Mouse (Mus musculus) MEL (cell line): Measurements from ENCODE around the gene Pdcl2. TPM values are rescaled to one million over a fixed set of nuclear protein-coding genes. Genes with fewer than 3 reads are reported as not detected.

Experiments used
- DNase-seq: peaks from one replicate; pipeline ENCODE4 v3.0.0; 2011; ENCODE audit warnings: low read depth, low spot score
- H3K27ac ChIP-seq: 2 replicates; pipeline ENCODE4 v1.5.1; 2012; ENCODE audit warnings: low read depth, mild to moderate bottlenecking, control low read depth, low read length, moderate library complexity; ENCODE audit not compliant: control insufficient read depth
- H3K27me3 ChIP-seq, 2 experiments: fragments of 150-350 bp in 1 of 2; sonication (generic) in 1 of 2; 2 replicates each; pipeline ENCODE4 v1.6.1; 2012; ENCODE audit warnings: low read length in 2 of 2, mild to moderate bottlenecking in 2 of 2, improper control_type of control experiment in 1 of 2, moderate library complexity in 1 of 2; ENCODE audit not compliant: insufficient read depth in 2 of 2, control insufficient read depth in 1 of 2
- H3K36me3 ChIP-seq, 2 experiments: 2 replicates each; pipeline ENCODE4 v1.6.1; 2012 to 2014; ENCODE audit warnings: low read length in 2 of 2, improper control_type of control experiment in 1 of 2, inconsistent platforms in 1 of 2, mild to moderate bottlenecking in 1 of 2; ENCODE audit not compliant: insufficient read depth in 2 of 2, control insufficient read depth in 1 of 2
- H3K4me1 ChIP-seq, 2 experiments: fragments of 150-350 bp in 1 of 2; sonication (generic) in 1 of 2; 2 replicates each; pipeline ENCODE4 v1.6.1; 2012; ENCODE audit warnings: low read length in 2 of 2, improper control_type of control experiment in 1 of 2, mild to moderate bottlenecking in 1 of 2; ENCODE audit not compliant: insufficient read depth in 2 of 2, control insufficient read depth in 1 of 2
- H3K4me3 ChIP-seq, 2 experiments: fragments of 150-350 bp in 1 of 2; sonication (generic) in 1 of 2; 2 replicates each; pipeline ENCODE4 v1.5.1; 2012; ENCODE audit warnings: low read depth in 2 of 2, low read length in 2 of 2, mild to moderate bottlenecking in 2 of 2, moderate library complexity in 2 of 2, control low read depth in 1 of 2, improper control_type of control experiment in 1 of 2; ENCODE audit not compliant: control insufficient read depth in 1 of 2, insufficient read depth in 1 of 2
- H3K79me2 ChIP-seq: 2 replicates; pipeline ENCODE4 v1.6.1; 2012; ENCODE audit warnings: mild to moderate bottlenecking, low read length, moderate library complexity; ENCODE audit not compliant: control insufficient read depth, poor library complexity, insufficient read depth
- H3K9ac ChIP-seq: 2 replicates; pipeline ENCODE4 v1.6.1; 2012; ENCODE audit warnings: low read depth, mild to moderate bottlenecking, control low read depth, low read length, moderate library complexity; ENCODE audit not compliant: control insufficient read depth, poor library complexity, severe bottlenecking
- H3K9me3 ChIP-seq: fragments of 150-350 bp; sonication (generic); replicated peaks from 2 replicates; pipeline ENCODE4 v1.6.1; 2012; ENCODE audit warnings: mild to moderate bottlenecking, low read length, improper control_type of control experiment, moderate library complexity; ENCODE audit not compliant: insufficient read depth
- BHLHE40 ChIP-seq: IDR thresholded peaks from 2 replicates; pipeline ENCODE4 v1.6.1; 2012; ENCODE audit warnings: low read depth, mild to moderate bottlenecking, inconsistent platforms, low read length, improper control_type of control experiment, borderline replicate concordance
- CHD1 ChIP-seq: IDR thresholded peaks from 2 replicates; pipeline ENCODE4 v1.6.1; 2012; ENCODE audit warnings: low read depth, mild to moderate bottlenecking, inconsistent platforms, low read length, improper control_type of control experiment
- CTCF ChIP-seq, 3 experiments: IDR thresholded peaks in 2 of 3; conservative IDR thresholded peaks in 1 of 3; 2 replicates each; pipeline ENCODE4 v1.5.1; 2011 to 2012; ENCODE audit warnings: low read length in 3 of 3, low read depth in 2 of 3, mild to moderate bottlenecking in 2 of 3, improper control_type of control experiment in 1 of 3, inconsistent platforms in 1 of 3, mixed read lengths in 1 of 3, moderate library complexity in 1 of 3; ENCODE audit not compliant: control insufficient read depth in 1 of 3, insufficient read depth in 1 of 3, poor library complexity in 1 of 3, severe bottlenecking in 1 of 3
- E2F4 ChIP-seq: IDR thresholded peaks from 2 replicates; pipeline ENCODE4 v1.6.1; 2011; ENCODE audit warnings: low read depth, low read length, improper control_type of control experiment, borderline replicate concordance
- ETS1 ChIP-seq: IDR thresholded peaks from 2 replicates; pipeline ENCODE4 v1.6.1; 2012; ENCODE audit warnings: low read depth, mild to moderate bottlenecking, inconsistent platforms, low read length, improper control_type of control experiment, moderate library complexity
- GABPA ChIP-seq: IDR thresholded peaks from 2 replicates; pipeline ENCODE4 v1.6.1; 2012; ENCODE audit warnings: low read depth, mild to moderate bottlenecking, inconsistent platforms, low read length, improper control_type of control experiment, moderate library complexity
- HCFC1 ChIP-seq: IDR thresholded peaks from 2 replicates; pipeline ENCODE4 v1.6.1; 2012; ENCODE audit warnings: low read depth, mild to moderate bottlenecking, inconsistent platforms, low read length, improper control_type of control experiment, moderate library complexity
- JUND ChIP-seq: IDR thresholded peaks from 2 replicates; pipeline ENCODE4 v1.6.1; 2011; ENCODE audit warnings: low read depth, mild to moderate bottlenecking, improper control_type of control experiment, low read length
- KAT2A ChIP-seq: conservative IDR thresholded peaks from 2 replicates; pipeline ENCODE4 v1.6.1; 2012; ENCODE audit warnings: low read depth, low read length, improper control_type of control experiment, inconsistent platforms
- MAZ ChIP-seq: IDR thresholded peaks from 2 replicates; pipeline ENCODE4 v1.6.1; 2012; ENCODE audit warnings: low read depth, mild to moderate bottlenecking, inconsistent platforms, low read length, improper control_type of control experiment
- MEF2A ChIP-seq: IDR thresholded peaks from 2 replicates; pipeline ENCODE4 v1.6.1; 2014; ENCODE audit warnings: low read depth, mild to moderate bottlenecking, inconsistent platforms, low read length, improper control_type of control experiment; ENCODE audit not compliant: poor library complexity, insufficient replicate concordance, severe bottlenecking; ENCODE audit errors: extremely low read depth
- MYB ChIP-seq: IDR thresholded peaks from 2 replicates; pipeline ENCODE4 v1.6.1; 2011; ENCODE audit warnings: mild to moderate bottlenecking, low read depth, low read length, improper control_type of control experiment
- MYC ChIP-seq: IDR thresholded peaks from 2 replicates; pipeline ENCODE4 v1.6.1; 2011; ENCODE audit warnings: low read depth, mild to moderate bottlenecking, low read length, improper control_type of control experiment, moderate library complexity
- NELFE ChIP-seq: IDR thresholded peaks from 2 replicates; pipeline ENCODE4 v1.6.1; 2011; ENCODE audit warnings: low read depth, low read length, improper control_type of control experiment
- NRF1 ChIP-seq: IDR thresholded peaks from 2 replicates; pipeline ENCODE4 v1.6.1; 2014; ENCODE audit warnings: low read depth, mild to moderate bottlenecking, inconsistent platforms, low read length, improper control_type of control experiment, moderate library complexity; ENCODE audit not compliant: poor library complexity, insufficient read depth, severe bottlenecking
- POLR2AphosphoS2 ChIP-seq: IDR thresholded peaks from 2 replicates; pipeline ENCODE4 v1.6.1; 2011; ENCODE audit warnings: low read length, improper control_type of control experiment
- POLR2AphosphoS5 ChIP-seq: IDR thresholded peaks from 2 replicates; pipeline ENCODE4 v1.6.1; 2012; ENCODE audit warnings: low read depth, borderline replicate concordance, mild to moderate bottlenecking, inconsistent platforms, low read length, moderate library complexity, mixed read lengths
- RAD21 ChIP-seq: IDR thresholded peaks from 2 replicates; pipeline ENCODE4 v1.6.1; 2011; ENCODE audit warnings: mild to moderate bottlenecking, low read depth, low read length, improper control_type of control experiment
- RCOR1 ChIP-seq: IDR thresholded peaks from 2 replicates; pipeline ENCODE4 v1.6.1; 2012; ENCODE audit warnings: low read depth, mild to moderate bottlenecking, inconsistent platforms, low read length, improper control_type of control experiment
- SIN3A ChIP-seq: IDR thresholded peaks from 2 replicates; pipeline ENCODE4 v1.6.1; 2012; ENCODE audit warnings: low read length, improper control_type of control experiment, inconsistent platforms
- TCF12 ChIP-seq: IDR thresholded peaks from 2 replicates; pipeline ENCODE4 v1.6.1; 2014; ENCODE audit warnings: low read depth, mild to moderate bottlenecking, inconsistent platforms, low read length, improper control_type of control experiment, moderate library complexity
- USF2 ChIP-seq, 2 experiments: IDR thresholded peaks; 2 replicates each; pipeline ENCODE4 v1.6.1; 2011 to 2012; ENCODE audit warnings: improper control_type of control experiment in 2 of 2, low read length in 2 of 2, borderline replicate concordance in 1 of 2, inconsistent platforms in 1 of 2, low read depth in 1 of 2, mild to moderate bottlenecking in 1 of 2; ENCODE audit not compliant: insufficient read depth in 1 of 2
- ZKSCAN1 ChIP-seq: IDR thresholded peaks from 2 replicates; pipeline ENCODE4 v1.6.1; 2012; ENCODE audit warnings: low read depth, mild to moderate bottlenecking, inconsistent platforms, low read length, improper control_type of control experiment, moderate library complexity
- polyA plus RNA-seq, 2 experiments: library from polyadenylated mRNA; stranded (reverse) in 1 of 2; unstranded in 1 of 2; fragments of >175 nt in 1 of 2; fragments of >200 nt in 1 of 2; gene quantifications; 2 replicates each; pipeline versions ENCODE4 v1.2.1 to v1.2.4; 2012; ENCODE audit warnings: low replicate concordance in 2 of 2, low read depth in 1 of 2; ENCODE audit not compliant: insufficient read length in 2 of 2, insufficient read depth in 1 of 2, missing spikeins in 1 of 2
- total RNA-seq: library from RNA; depleted of rRNA; stranded (reverse); fragments of 300-350 nt; gene quantifications from 2 replicates; pipeline ENCODE4 v1.2.3, GENCODE M21; 2012

Gene Pdcl2
- total and polyA plus RNA-seq, 3 experiments, result not detected

DNA sequence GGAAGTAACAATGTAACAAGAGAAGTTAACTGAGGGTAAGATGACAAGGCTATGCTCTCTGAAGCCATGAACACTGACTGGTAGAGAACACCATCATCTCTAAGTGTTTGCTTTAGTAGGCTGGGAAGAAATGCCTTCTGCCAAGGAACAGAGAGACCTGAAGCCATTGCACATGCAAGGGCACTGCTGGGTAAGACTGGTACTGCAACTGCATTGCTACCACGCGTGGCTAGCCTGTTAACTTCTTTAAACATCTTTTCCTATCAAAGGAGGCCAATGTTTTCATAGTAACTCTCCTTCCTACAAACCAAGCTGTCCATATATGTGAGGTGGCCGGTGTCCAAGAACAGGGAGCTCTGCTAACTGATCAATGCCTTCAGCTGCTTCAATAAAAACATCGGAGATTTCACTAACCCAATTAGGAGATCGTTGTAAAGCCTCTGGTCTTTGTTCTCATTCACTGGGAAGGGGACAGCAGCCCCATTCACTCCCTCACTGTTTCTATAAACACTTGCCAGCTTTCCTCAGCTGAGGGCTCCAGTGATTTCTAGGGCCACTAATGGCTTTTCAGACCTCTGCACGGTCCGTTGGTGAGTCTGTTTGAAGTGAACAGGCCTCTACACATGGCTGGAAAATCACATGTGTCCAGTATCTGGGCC is 21.1 kb upstream of the Pdcl2 start:
- Histone ChIP-seq H3K9me3 (no peaks in the 10 kb centered on the region), H3K4me1 (no peaks in the 10 kb centered on the region), H3K36me3 (no peaks in the 10 kb centered on the region), H3K79me2 (no peaks in the 10 kb centered on the region)
- DNase-seq, result no peak
- TF ChIP-seq MYC (no peak), JUND (no peak), MEF2A (no peak), POLR2AphosphoS5 (no peak), BHLHE40 (no peak), TCF12 (no peak), CTCF (IDR thresholded peaks at IDR 0.05 in 2 of 3, conservative IDR thresholded peaks at IDR 0.05 in 1 of 3; ENCODE audit: control insufficient read depth in 1 of 3, insufficient read depth in 1 of 3, low read depth in 2 of 3, low read length in 3 of 3, poor library complexity in 1 of 3, severe bottlenecking in 1 of 3) (no peak; a peak in 1 of 6 replicates), NRF1 (no peak), MYB (no peak), HCFC1 (no peak), USF2 (IDR thresholded peaks at IDR 0.05; ENCODE audit: borderline replicate concordance in 1 of 2, insufficient read depth in 1 of 2, low read depth in 1 of 2, low read length in 2 of 2) (no peak), GABPA (no peak), ZKSCAN1 (no peak), ETS1 (no peak), MAZ (no peak)
- TF ChIP-seq, all 39 proteins: peak for 0
- H3K9ac ChIP-seq, result no peak overlapping the region
- H3K27me3 ChIP-seq, result peaks cover 23 to 30% of the 10 kb centered on the region in 2 experiments
- no peak overlapping the region for H3K27ac ChIP-seq
- H3K4me3 ChIP-seq, result no peak overlapping the region

DNA sequence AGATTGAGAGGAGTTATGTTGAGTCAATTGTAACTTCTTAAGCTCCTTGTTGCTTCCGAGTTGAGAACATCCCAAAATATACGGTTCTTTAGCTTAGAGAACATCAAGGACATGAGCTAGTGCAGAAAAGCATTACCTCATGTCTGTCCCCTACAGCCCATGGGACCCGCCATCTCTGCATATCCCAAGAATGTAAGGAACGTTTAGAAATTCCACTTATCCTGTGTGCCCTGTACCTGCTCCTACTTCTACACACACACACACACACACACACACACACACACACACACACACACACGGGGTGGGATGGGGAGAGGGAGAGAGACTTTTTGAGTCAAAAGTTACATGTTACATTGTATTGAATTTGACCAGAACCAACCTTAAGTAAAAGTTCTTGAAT is 20.6 kb upstream of the Pdcl2 start:
- Histone ChIP-seq H3K4me1 (no peaks in the 10 kb centered on the region), H3K9ac (no peak overlapping the region), H3K4me3 (no peak overlapping the region), H3K79me2 (no peaks in the 10 kb centered on the region), H3K9me3 (no peaks in the 10 kb centered on the region), H3K36me3 (no peaks in the 10 kb centered on the region), H3K27me3 (peaks cover 28 to 33% of the 10 kb centered on the region in 2 experiments), H3K27ac (no peak overlapping the region)
- TF ChIP-seq MYC (no peak), MYB (no peak), CHD1 (no peak), CTCF (IDR thresholded peaks at IDR 0.05 in 2 of 3, conservative IDR thresholded peaks at IDR 0.05 in 1 of 3; ENCODE audit: control insufficient read depth in 1 of 3, insufficient read depth in 1 of 3, low read depth in 2 of 3, low read length in 3 of 3, poor library complexity in 1 of 3, severe bottlenecking in 1 of 3) (no peak), E2F4 (no peak), POLR2AphosphoS2 (no peak), RAD21 (no peak), GABPA (no peak), RCOR1 (no peak), SIN3A (no peak), KAT2A (no peak), NELFE (no peak)
- no peak for DNase-seq
